Mouse (Mus musculus) cerebellum, postnatal 25 days (tissue): ENCODE results near the gene Zfp451.
"Not testable (repeated sequence)": the region's sequence is repeated elsewhere in the genome, so short reads cannot be mapped to it uniquely, and the experiment has no call there.

Experiments used
- DNase-seq, 2 experiments: peaks; one replicate each; pipeline ENCODE4 v3.0.0; 2021; ENCODE audit warnings: mixed read lengths in 2 of 2

Zfp451 gene

GRCm38 (mm10) chr1:33813868-33814794 is at the start of gene Zfp451:
TSS of gene Zfp451 (minus strand) at chr1:33814595.
- DNase-seq, result peak; percentile 95 to 97

- no peak for DNase-seq
Observed at GRCm38 (mm10) chr1:33846807-33847206, 32.4 kb upstream of the Zfp451 start.

- DNase-seq, result peak in 1 of 2 experiments; percentile 10
Observed at GRCm38 (mm10) chr1:33843823-33844222, 29.4 kb upstream of the Zfp451 start.

GRCm38 (mm10) chr1:33838952-33839351 is 24.6 kb upstream of the Zfp451 start:
- DNase-seq, result not testable (repeated sequence)

- no peak for DNase-seq
Observed at GRCm38 (mm10) chr1:33830586-33830985, 16.2 kb upstream of the Zfp451 start.

GRCm38 (mm10) chr1:33817931-33818330 is 3.5 kb upstream of the Zfp451 start:
- DNase-seq, result no peak

- no peak for DNase-seq
Observed at GRCm38 (mm10) chr1:33813495-33813867, 914 bp downstream of the Zfp451 start.

GRCm38 (mm10) chr1:33803323-33803722 is 11.1 kb downstream of the Zfp451 start:
- peak in 1 of 2 experiments; percentile 27 for DNase-seq

GRCm38 (mm10) chr1:33799620-33800019 is 14.8 kb downstream of the Zfp451 start:
- DNase-seq, result no peak

- no peak for DNase-seq
Observed at GRCm38 (mm10) chr1:33788493-33788892, 25.9 kb downstream of the Zfp451 start.

GRCm38 (mm10) chr1:33788072-33788471 is 26.3 kb downstream of the Zfp451 start:
- DNase-seq, result no peak

- DNase-seq, result no peak
Observed at GRCm38 (mm10) chr1:33784561-33784960, 29.8 kb downstream of the Zfp451 start.

- DNase-seq, result peak; percentile 58 to 61
Observed at GRCm38 (mm10) chr1:33776175-33776611, 38.2 kb downstream of the Zfp451 start.

- DNase-seq, result no peak
Observed at GRCm38 (mm10) chr1:33772106-33772505, 42.3 kb downstream of the Zfp451 start.

GRCm38 (mm10) chr1:33771621-33772020 is 42.8 kb downstream of the Zfp451 start:
- DNase-seq, result no peak

- no peak for DNase-seq
Observed at GRCm38 (mm10) chr1:33768827-33769226, 45.6 kb downstream of the Zfp451 start.

GRCm38 (mm10) chr1:33768091-33768787 is 46.2 kb downstream of the Zfp451 start:
- no peak for DNase-seq

- no peak for DNase-seq
Observed at GRCm38 (mm10) chr1:33766520-33767508, 47.6 kb downstream of the Zfp451 start.

GRCm38 (mm10) chr1:33765468-33766080 is 48.8 kb downstream of the Zfp451 start:
- no peak for DNase-seq

GRCm38 (mm10) chr1:33763826-33764225 is 50.6 kb downstream of the Zfp451 start:
- DNase-seq, result no peak

GRCm38 (mm10) chr1:33758488-33758887 is 55.9 kb downstream of the Zfp451 start:
- no peak for DNase-seq

GRCm38 (mm10) chr1:33757491-33758041 is 56.8 kb downstream of the Zfp451 start, which contains the start of gene Bag2:
TSS of gene Bag2 (minus strand) at chr1:33757795.
- peak; percentile 80 to 81 for DNase-seq
